Mouse (Mus musculus) stomach, embryonic 16.5 days (tissue): ENCODE measurements at regions not wholly inside any gene's neighbourhood (a gene's known extent, or its start where the extent isn't known, plus 50 kb on each side); places are given as distances from the start of the nearest gene placed in this dataset.
A peak's percentile ranks its signal among the peaks of the same experiment; 100 is the strongest.

ENCODE experiments used
- ATAC-seq: fragments of 200-750 bp; cut with Nextera tagmentation; 2 replicates; pipeline ENCODE4 v1.8.0; 2017; ENCODE audit warnings: moderate number of reproducible peaks, moderate TSS enrichment; ENCODE audit not compliant: insufficient read depth, low FRiP score
- H3K27ac ChIP-seq: fragments of 300-500 bp; sonication (generic); 2 replicates; pipeline ENCODE4 v1.5.1; 2014; ENCODE audit warnings: low read length
- H3K27me3 ChIP-seq: fragments of 300-500 bp; sonication (generic); 2 replicates; pipeline ENCODE4 v1.6.1; 2014; ENCODE audit warnings: low read length, control low read depth, mixed read lengths; ENCODE audit not compliant: control insufficient read depth, insufficient read depth
- H3K36me3 ChIP-seq: fragments of 300-500 bp; sonication (generic); 2 replicates; pipeline ENCODE4 v1.6.1; 2014; ENCODE audit warnings: low read length; ENCODE audit not compliant: control insufficient read depth, insufficient read depth
- H3K4me1 ChIP-seq: fragments of 300-500 bp; sonication (generic); 2 replicates; pipeline ENCODE4 v1.6.1; 2014; ENCODE audit warnings: low read length, control low read depth, mixed read lengths; ENCODE audit not compliant: control insufficient read depth, insufficient read depth
- H3K4me2 ChIP-seq: fragments of 300-500 bp; sonication (generic); 2 replicates; pipeline ENCODE4 v1.6.1; 2014; ENCODE audit warnings: low read depth, low read length, mixed read lengths
- H3K4me3 ChIP-seq: fragments of 300-500 bp; sonication (generic); replicated peaks from 2 replicates; pipeline ENCODE4 v1.5.1; 2014; ENCODE audit warnings: mild to moderate bottlenecking, low read length
- H3K9ac ChIP-seq: fragments of 300-500 bp; sonication (generic); 2 replicates; pipeline ENCODE4 v1.6.1; 2014; ENCODE audit warnings: low read length
- H3K9me3 ChIP-seq: fragments of 300-500 bp; sonication (generic); replicated peaks from 2 replicates; pipeline ENCODE4 v1.6.1; 2016; ENCODE audit warnings: low read length, control low read depth; ENCODE audit not compliant: control insufficient read depth
- WGBS: fragments of 180-500 bp; shearing (Covaris S2); extraction: QIAGEN DNeasy Blood & Tissue Kit; methylation state at CpG from one replicate; pipeline ENCODE4 v1.1.7; 2014; 5-methylcytosine and 5-hydroxymethylcytosine counted together

DNA sequence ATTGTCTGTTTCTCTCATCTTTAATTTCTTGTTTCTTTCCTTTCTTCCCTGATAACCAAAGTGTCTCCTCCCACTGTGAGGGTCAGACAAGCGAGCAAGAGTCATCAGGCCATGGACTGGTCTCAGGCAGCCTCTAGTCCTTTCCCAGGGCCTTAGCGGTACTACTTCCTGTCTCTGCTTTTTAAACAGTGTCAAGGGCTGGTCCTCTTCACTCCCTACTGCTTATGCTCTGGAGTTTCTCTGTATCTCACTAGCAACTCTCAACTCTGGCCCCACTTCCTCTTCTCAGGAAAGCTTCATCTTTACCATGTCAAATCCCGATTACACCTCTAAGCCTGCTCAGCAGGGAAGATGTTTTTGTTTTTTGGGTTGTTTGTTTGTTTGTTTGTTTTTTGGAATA is 124.1 kb downstream of the Pten start:
- Histone ChIP-seq H3K9ac (no peak overlapping the region), H3K36me3 (no peaks in the 10 kb centered on the region), H3K27ac (no peak overlapping the region), H3K27me3 (no peaks in the 10 kb centered on the region), H3K4me3 (no peak overlapping the region), H3K9me3 (no peaks in the 10 kb centered on the region; the same call in 1 of the 2 replicates), H3K4me2 (no peak overlapping the region), H3K4me1 (peaks cover 14% of the 10 kb centered on the region; the same call in 1 of the 2 replicates)
- ATAC-seq: no peak
- 67% methylated on average over 3 of the region's 3 CpGs for WGBS

DNA sequence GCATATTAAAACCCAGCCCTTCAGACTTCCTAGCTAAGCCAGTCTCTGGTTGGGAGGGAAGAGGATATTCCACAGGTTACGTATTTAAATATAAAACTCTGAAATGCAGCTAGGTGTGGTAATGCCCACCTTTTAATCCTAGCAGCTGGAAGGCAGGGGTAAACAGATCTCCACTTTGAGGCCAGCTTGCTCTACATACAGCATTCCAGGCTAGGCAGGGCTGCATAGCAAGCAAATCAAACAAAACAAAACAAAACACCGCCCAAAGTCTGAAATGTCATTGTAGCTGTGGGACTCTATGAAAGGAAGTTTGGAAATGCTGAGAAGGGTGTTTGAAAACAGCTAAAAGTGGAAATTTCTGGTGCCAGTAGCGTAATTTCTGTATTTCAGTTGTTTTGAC is 127.0 kb downstream of the Pten start:
- Histone ChIP-seq H3K36me3 (no peaks in the 10 kb centered on the region), H3K9ac (no peak overlapping the region), H3K27ac (no peak overlapping the region), H3K27me3 (no peaks in the 10 kb centered on the region), H3K4me2 (no peak overlapping the region; the same call in 1 of the 2 replicates), H3K9me3 (no peaks in the 10 kb centered on the region; the same call in 1 of the 2 replicates), H3K4me3 (no peak overlapping the region), H3K4me1 (peaks cover 14% of the 10 kb centered on the region; the same call in 1 of the 2 replicates)
- ATAC-seq: no peak
- WGBS: 50% methylated on average over 3 of the region's 3 CpGs

GRCm38 (mm10) chr19:32885481-32886131 is 128.3 kb downstream of the Pten start:
- H3K4me2 ChIP-seq: no peak overlapping the region
- H3K36me3 ChIP-seq: no peaks in the 10 kb centered on the region
- H3K9ac ChIP-seq: no peak overlapping the region
- no peaks in the 10 kb centered on the region for H3K9me3 ChIP-seq
- no peaks in the 10 kb centered on the region for H3K27me3 ChIP-seq
- 47% methylated on average over 12 of the region's 12 CpGs for WGBS
- no peak overlapping the region for H3K27ac ChIP-seq
- ATAC-seq: no peak
- H3K4me1 ChIP-seq: peaks cover 14% of the 10 kb centered on the region; the same call in 1 of the 2 replicates
- no peak overlapping the region for H3K4me3 ChIP-seq

DNA sequence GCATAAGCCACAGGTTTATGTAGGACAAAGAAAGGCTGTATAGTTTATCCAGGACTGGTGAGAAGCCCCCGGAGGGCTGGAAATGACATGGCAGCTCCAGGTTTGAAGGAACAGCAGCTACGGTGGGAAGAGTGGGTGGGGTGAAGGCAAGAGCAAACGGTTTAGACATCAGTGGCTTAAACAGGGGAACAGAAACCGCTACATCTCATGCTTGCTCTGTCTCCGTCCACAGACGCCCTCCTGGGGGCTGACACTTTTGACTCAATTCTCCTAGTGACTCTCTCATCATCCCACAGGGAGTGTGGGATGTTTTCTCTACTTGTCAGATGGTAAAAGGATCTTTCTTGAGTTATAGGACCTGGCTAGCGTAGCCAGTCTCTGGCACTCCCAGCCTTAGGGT is 129.9 kb downstream of the Pten start:
- no peak overlapping the region for H3K4me3 ChIP-seq
- no peak overlapping the region for H3K4me2 ChIP-seq
- H3K9ac ChIP-seq: no peak overlapping the region
- no peaks in the 10 kb centered on the region for H3K9me3 ChIP-seq
- ATAC-seq: no peak
- H3K27ac ChIP-seq: no peak overlapping the region
- H3K36me3 ChIP-seq: no peaks in the 10 kb centered on the region
- no peaks in the 10 kb centered on the region for H3K27me3 ChIP-seq
- H3K4me1 ChIP-seq: peaks cover 14% of the 10 kb centered on the region; the same call in 1 of the 2 replicates
- 78% methylated on average over 7 of the region's 7 CpGs for WGBS

DNA sequence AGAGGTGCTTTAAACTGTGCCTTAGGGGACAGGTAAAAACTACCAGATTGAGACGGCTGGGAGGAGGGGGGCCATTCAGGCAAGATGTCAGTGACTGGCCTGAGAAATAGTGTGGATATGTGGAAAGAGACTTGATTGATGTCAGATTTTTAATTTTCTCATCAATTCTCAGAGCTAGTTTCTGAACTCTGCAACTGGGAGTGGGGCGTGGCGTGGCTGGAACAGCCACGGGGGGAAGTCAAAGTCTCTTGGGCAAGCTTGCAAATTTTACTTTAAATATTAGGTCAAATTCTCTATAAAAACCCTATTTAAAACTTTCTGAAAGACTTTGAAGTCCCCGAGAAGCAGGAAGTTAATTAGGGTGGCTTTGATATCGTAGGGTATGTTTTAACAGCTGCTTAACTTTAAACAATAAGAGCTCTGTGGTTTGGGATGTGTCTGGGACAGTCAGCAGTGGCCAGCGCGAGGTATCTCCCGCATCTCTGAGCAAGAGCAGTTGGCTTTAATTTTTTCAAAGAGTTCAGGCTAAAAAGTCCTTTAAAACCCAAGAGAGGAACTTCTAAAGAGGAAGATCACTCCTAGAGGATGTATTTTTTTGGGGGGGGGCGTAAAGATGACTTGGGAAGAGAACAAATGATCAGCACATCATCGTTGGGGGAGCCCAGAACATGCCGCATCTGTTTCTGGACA is 131.5 kb downstream of the Pten start:
- Histone ChIP-seq H3K27me3 (no peaks in the 10 kb centered on the region), H3K9ac (no peak overlapping the region), H3K4me1 (peaks cover 14% of the 10 kb centered on the region; the same call in 1 of the 2 replicates), H3K36me3 (no peaks in the 10 kb centered on the region), H3K9me3 (no peaks in the 10 kb centered on the region), H3K4me2 (no peak overlapping the region), H3K4me3 (no peak overlapping the region), H3K27ac (no peak overlapping the region)
- no peak for ATAC-seq
- 55% methylated on average over 12 of the region's 12 CpGs for WGBS

DNA sequence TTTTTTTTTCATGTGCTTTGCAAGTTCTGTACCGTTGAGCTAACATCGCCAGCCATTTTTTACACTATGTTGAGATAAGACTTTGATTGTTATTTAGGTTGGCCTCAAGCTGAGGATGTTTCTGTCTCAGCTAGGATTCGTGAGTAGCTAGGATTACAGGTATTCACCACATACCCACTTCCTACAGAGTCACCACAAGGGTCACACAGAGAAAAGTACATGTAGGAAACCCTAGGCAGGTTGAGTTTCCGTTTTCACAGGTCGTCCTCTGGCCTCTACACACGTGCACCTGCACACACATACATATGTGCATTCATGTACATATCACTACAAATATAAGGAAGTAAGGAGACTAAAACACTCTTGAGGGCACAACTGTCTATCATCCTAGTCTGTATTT is 133.5 kb downstream of the Pten start:
- 83% methylated on average over 6 of the region's 6 CpGs for WGBS

DNA sequence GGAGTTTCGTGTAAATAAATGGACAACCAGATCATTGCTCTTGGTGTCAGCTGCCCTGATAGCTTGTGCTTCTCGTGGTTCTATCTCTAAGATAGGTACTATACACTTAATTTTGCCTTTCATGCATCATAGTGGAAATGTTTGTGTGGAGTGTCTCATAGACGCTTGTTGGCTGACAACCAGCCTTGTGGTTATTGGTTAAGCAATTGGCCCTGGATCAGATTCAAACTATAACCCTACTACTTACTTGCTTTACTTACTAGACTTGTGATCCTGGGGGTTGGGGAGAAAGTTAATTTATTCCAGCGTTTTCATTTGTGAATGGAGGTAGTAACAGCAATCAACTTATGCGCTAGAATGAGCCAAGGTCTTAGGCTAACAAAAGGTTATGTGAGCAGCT is 135.2 kb downstream of the Pten start:
- H3K9ac ChIP-seq: no peak overlapping the region
- H3K27me3 ChIP-seq: no peaks in the 10 kb centered on the region
- no peaks in the 10 kb centered on the region for H3K36me3 ChIP-seq
- H3K9me3 ChIP-seq: no peaks in the 10 kb centered on the region
- 77% methylated on average over 5 of the region's 5 CpGs for WGBS
- no peak overlapping the region for H3K4me3 ChIP-seq
- H3K4me1 ChIP-seq: no peaks in the 10 kb centered on the region
- no peak overlapping the region for H3K4me2 ChIP-seq
- no peak for ATAC-seq
- H3K27ac ChIP-seq: no peak overlapping the region

More for the DNA sequence above, 133.5 kb downstream of the Pten start:
- Histone ChIP-seq H3K36me3 (no peaks in the 10 kb centered on the region), H3K9ac (no peak overlapping the region), H3K4me2 (no peak overlapping the region), H3K27me3 (no peaks in the 10 kb centered on the region), H3K27ac (no peak overlapping the region), H3K4me1 (peaks cover 2% of the 10 kb centered on the region; the same call in 1 of the 2 replicates), H3K4me3 (no peak overlapping the region), H3K9me3 (no peaks in the 10 kb centered on the region)
- ATAC-seq: no peak

DNA sequence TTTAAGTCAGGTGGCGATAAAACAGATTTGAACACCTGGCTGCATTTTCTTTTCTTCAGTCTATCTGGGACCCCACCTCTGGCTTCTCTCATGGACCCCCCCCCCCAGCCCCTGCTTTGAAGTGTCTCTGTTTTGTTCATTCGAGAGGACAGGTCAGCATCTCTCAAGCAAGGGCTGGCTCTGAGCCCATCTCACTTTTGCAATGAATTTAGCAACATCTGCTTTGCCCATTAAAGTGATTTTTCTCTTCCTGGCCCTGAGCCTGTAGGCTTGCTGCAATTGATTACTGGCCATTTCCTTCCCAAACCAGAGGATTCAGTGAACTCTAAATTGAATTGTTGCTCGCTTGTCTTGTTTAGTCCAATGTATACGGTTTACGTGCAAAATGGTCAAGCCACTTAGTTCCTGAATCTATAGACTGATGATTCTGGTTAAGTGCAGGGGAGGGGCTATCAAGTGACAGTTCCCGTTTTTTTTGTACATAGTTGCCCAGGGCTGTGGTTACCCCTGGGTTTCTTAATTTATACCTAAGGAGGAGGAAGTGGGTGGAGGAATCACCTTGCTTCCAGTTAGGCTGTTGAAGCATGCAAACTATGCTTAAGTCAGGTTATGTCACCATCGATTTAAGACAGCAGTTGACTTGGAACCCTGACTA is 146.3 kb downstream of the Pten start:
- H3K36me3 ChIP-seq: no peaks in the 10 kb centered on the region
- WGBS: 45% methylated on average over 7 of the region's 7 CpGs

GRCm38 (mm10) chr19:32904517-32904916 is 147.2 kb downstream of the Pten start:
- Histone ChIP-seq H3K4me1 (0 out of 2 replicates have a peak, but pooled peaks cover 4% of the 10 kb centered on the region), H3K9ac (no peak overlapping the region), H3K4me2 (no peak overlapping the region), H3K9me3 (no peaks in the 10 kb centered on the region), H3K27ac (no peak overlapping the region), H3K27me3 (no peaks in the 10 kb centered on the region), H3K4me3 (no peak overlapping the region), H3K36me3 (no peaks in the 10 kb centered on the region)
- WGBS: 69% methylated on average over 7 of the region's 7 CpGs
- ATAC-seq: no peak

More for the DNA sequence above, 146.3 kb downstream of the Pten start:
- H3K9me3 ChIP-seq: no peaks in the 10 kb centered on the region
- ATAC-seq: no peak
- no peaks in the 10 kb centered on the region for H3K27me3 ChIP-seq
- 0 out of 2 replicates have a peak, but pooled peaks cover 4% of the 10 kb centered on the region for H3K4me1 ChIP-seq
- H3K9ac ChIP-seq: no peak overlapping the region
- H3K4me2 ChIP-seq: no peak overlapping the region
- H3K4me3 ChIP-seq: no peak overlapping the region
- peak overlapping the region; percentile 12; the same call in 1 of the 2 replicates for H3K27ac ChIP-seq
